Mouse (Mus musculus) spleen, postnatal 14 days (tissue): ENCODE results near the gene Cdk9.

Experiments used
- DNase-seq, 2 experiments: peaks; one replicate each; pipeline ENCODE4 v3.0.0; 2021 to 2022; ENCODE audit warnings: low spot score in 2 of 2

The Cdk9 gene

GRCm38 (mm10) chr2:32734480-32734879 lies 21.6 kb upstream of the Cdk9 start:
- DNase-seq: no peak

DNA sequence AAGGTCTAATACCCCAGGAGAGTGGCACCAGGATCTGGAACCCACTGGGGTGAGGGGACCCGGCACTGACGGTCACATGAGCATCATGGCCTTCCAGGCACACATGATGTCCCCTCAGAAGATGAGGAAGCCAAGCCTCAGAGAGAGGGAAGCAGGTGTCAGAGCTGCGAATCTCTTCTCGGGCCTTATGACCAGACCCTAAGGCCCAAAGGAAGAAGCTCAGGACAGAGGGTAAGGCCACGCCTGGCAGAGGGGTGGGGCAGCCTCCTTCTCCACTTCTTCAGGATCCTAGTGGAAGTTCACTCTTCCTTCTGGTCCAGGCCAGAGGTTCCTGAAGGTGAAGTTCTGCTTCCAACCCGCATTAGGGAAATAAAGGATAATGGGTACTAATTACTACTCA lies 19.8 kb upstream of the Cdk9 start:
- no peak for DNase-seq

- DNase-seq: no peak
These were observed 19.0 kb upstream of the Cdk9 start for GRCm38 (mm10) chr2:32731911-32732310.

GRCm38 (mm10) chr2:32730854-32731253 lies 18.0 kb upstream of the Cdk9 start:
- DNase-seq: no peak

- DNase-seq: no peak
These were observed 16.7 kb upstream of the Cdk9 start for GRCm38 (mm10) chr2:32729547-32729946.

DNA sequence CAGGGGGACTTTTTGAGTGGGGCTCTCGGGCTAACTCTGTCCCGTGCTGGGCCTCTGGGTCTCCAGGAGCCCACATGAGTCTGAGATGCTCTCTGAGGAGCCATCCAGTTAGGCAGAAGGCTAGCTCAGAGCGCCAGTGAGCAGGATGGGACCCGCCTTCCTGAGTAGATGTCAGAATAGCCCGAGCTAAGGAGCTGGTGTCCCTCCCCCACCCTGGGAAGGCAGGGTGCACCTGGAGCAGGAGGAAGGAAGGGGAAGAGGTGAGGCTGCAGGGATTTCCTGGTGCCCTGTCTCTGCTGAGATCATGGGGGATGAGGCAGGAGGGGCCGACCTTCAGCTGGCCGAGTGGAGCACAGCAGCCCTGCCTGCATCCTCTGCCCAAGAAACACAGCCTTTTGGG lies 15.6 kb upstream of the Cdk9 start:
- no peak for DNase-seq

DNA sequence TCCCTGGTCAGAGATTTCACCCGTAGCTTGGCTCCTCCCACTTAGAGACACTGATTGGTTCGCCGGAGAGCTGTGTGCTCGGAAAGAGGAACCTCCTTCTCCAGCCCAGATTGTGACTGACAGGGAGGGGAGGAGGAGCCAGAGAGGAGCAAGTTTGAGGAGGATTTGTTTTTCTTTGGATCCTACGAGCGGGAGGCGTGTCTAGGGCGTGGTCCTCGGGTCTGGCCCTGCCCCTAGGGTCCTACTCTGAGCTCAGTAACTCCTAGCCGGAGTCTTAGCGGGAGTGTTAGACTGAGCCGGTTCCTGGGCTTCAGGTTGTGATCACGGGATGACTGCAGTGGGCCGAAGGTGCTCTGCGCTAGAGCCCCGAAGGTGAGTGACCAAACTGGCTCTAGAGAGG lies 14.6 kb upstream of the Cdk9 start:
- peak; percentile 41 to 59 for DNase-seq

DNA sequence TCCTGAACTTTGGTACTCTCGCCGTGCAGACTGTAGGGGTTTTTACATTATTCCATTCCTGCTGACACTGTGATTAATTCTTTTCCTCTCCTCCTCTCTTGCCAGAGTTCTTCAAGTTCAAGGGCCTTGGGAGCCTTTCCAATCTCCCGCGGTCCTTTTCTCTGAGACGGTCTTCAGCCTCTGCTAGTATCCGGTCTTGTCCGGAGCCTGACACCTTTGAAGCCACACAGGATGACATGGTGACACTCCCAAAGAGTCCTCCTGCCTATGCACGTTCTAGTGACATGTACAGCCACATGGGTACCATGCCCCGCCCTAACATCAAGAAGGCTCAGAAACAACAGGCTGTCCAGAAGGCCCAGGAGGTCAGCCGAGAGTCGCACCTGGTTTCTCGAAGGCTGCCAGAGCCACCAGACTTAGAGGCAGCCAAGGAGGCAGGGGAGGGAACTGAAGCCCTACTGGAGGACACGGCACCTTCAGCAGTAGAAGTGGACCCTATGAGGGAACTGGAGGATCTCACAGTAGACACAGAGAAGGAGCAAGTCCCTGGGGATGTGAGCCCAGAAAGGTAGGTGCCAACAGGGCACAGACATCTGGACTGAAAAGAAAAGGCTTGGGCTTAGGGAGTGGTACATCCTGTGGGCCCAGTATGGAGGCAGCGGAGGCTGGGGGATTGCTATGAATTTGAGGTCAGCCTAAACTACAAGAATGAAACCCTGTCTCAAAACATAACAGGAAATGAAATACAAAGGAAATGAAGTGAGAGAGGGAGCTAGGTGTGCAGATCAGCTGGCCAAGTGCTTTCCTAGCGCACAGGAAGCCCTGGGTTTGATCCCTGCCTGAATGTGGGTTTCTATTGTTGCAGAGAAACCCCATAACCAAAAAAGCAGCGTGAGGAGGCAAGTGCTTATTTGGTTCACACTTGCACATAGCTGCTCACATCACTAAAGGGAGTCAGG lies 12.2 kb upstream of the Cdk9 start:
- DNase-seq: no peak

DNA sequence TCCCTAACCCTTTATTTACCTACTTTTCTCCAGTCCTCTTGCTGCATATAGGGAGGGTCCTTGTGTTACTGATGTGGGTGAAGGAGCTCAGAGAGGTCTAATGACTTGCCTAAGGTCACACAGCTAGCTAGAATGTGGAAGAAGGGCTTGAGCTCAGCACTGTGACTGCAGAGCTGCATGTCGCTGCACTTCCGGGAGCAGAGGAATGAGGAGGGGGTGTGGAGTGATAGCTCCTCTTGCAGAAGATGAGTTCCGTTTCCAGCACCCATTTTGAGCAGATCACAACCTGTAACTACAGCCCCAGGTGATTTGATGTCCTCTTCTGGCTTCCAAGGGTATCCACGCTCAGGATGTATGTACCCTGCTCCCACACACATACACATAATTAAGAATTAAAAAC lies 11.3 kb upstream of the Cdk9 start:
- no peak for DNase-seq

DNA sequence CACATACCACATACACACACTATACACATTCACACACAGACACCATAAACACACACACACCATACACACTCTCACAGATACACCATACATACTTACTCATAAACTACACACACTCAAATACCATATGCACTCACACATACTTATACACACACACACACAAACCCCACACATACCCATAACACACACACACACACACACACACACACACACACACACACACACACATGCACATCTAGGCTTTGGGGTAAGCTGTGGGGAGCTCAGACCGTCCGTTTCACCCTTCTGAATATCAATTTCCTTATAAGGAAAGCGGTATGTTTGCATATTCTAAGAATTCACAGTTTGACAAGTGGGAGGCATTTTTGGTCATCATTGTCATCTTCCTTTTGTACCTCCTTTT lies 9.7 kb upstream of the Cdk9 start:
- DNase-seq: no peak

GRCm38 (mm10) chr2:32722046-32722445 lies 9.2 kb upstream of the Cdk9 start:
- no peak for DNase-seq

DNA sequence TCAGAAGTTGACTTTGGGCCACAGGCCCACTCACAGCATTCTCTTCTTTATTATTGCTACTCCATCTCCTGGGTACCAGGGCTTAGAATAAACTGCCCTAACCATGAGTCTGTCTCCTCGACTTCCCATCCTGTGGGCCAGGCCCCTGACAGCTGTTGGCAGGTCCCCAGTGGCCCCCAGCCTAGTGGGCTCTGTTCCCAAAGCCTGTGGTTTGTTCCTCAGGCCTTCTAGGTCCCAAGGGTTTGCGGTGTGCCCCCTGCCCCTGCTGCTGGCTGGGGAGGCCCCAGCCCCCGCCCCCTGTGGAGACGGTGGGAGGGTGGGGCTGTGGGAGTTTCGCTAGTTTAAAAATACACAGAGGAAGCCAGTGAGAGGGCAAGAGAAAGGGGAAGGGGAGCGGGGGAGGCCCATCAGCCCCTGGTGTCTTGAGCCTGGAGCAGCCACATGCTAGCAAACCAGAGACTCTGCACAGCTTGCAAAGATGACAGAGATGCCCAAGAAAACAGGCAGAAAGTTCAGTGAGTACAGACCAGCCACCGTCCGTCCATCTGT lies 7.9 kb upstream of the Cdk9 start, which contains the start of gene Sh2d3c:
TSS of gene Sh2d3c (plus strand) at position 375 of the 549 bp plus-strand sequence.
- DNase-seq: peak; percentile 27 to 45

DNA sequence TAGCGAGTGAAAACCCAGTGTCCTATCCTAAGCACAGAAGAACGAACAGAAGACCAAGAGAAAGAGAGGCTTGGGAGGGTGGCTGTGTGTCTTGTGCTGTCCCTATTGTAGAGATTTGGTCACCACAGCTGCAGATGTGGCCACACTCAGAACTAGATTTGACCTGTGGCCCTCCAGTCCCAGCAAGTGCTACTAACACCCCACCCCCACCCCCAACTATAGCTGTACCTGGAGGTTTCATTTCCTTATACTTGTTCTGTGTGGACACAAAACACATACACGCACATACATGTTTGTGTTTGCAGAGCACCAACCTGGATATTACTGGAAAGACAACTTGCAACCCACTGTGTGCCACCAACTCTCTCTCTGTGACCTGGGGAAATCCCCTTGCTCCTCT lies 7.2 kb upstream of the Cdk9 start:
- DNase-seq: no peak

DNA sequence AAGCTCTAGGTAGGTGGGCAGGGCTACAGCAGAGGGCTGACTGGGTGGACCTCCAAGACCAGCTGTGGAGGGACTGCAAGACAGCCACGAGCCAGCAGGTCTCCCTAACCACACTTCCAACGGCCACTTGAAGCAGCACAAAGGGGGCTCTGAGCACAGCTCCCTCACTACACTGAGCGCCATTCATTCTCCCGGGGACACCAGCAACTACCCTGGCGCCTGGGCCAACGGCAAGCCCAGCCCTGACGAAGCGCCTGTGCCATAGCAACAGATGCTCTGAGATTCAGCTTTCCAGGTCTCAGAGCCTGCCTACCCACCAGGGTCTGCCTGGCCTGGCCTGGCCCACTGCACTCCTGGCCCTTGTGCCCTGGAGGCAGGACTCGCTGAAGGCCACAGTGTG lies 5.9 kb upstream of the Cdk9 start:
- DNase-seq: no peak

GRCm38 (mm10) chr2:32714987-32715425 lies 2.1 kb upstream of the Cdk9 start:
- no peak for DNase-seq

- no peak for DNase-seq
These were observed 1.5 kb upstream of the Cdk9 start for GRCm38 (mm10) chr2:32714117-32714986.

GRCm38 (mm10) chr2:32712586-32712933 lies 316 bp downstream of the Cdk9 start:
- peak; percentile 89 to 96 for DNase-seq

DNA sequence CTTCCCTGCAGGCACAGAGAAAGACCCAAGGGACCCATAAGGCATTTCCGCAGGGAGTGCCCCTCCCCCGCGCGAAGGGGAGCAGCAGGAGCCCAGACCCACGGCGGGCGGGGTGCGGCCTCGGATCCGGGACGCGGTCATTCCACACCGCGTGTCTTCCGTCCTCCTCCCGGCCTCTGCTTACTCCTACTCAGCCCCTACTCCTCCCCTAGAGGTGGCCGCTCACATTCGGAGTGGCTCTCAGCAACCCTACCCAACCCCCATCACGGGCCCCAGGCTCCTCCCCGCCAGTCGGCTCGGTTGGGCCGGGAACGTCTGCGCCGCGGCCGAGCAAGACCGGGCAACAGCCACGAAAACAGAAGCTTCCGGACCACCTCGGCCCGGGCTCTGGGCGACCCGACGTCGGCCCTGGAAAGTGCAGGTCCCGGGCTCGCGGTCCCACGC lies 746 bp downstream of the Cdk9 start:
- peak; percentile 39 to 65 for DNase-seq

DNA sequence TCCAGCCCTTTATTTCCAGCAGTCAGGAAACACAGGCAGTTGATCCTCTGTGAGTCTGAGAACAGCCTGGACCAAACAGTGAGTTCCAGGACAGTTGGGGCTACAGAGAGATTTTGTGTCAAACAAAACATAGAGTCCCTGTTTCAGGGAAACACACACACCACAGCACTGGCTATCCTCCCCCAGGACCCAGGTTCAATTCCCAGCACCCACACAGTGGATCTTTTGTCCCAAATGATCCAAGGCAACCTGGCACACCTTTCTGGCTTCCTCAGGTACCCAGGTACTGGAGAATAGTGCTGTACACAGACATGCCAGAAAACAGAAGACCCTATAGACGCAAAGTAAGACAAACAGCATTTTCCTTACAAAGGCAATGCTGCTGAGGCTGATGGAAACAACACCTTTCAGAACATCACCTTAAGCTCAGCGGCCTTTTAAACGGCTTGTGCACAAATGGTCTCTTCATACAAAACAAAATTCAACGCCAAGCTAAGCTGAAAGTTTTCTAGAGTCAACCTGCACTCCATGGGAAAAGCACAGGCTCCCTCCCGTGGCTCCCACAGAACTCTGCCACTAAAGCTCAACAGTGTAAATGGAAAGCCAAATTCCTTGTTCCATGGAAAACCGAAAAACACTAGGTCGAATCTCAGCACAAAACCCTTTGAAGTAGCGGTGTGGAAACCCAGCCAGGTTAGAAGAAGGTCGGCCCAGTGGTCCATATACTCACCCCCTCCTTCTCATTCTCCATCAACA lies 1.4 kb downstream of the Cdk9 start:
- no peak for DNase-seq

GRCm38 (mm10) chr2:32710425-32710824 lies 2.5 kb downstream of the Cdk9 start:
- no peak for DNase-seq

DNA sequence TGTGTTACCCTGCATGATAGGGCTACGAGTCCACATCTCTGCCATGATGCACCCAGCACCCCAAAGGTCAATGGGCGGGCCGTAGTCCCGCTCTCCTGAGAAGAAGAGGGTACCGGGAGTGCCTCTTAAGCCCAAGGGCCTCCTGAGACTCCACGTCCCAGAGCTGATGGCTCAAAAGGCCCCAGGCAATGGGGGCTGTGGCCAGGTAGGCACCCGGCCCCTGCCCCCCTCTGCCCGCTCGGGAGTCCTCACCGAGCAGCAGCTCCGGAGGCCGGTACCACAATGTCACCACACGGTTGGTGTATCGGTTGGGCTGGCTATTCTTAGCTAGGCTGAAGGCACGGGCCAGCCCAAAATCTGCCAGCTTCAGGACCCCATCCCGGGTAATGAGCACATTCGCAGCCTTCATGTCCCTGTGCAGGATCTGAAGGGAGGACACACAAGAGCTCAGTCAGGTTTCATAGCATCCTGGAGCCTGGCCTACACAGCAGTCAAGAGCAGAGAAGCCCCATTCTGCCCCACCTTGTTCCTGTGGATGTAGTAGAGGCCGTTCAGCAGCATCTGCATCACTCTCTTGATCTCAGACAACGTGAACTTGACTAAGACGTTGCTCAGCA lies 3.2 kb downstream of the Cdk9 start:
- no peak for DNase-seq
